Mouse (Mus musculus) left cerebral cortex, adult 8-10 months (tissue): ENCODE results near the gene Prr5l. TPM values are rescaled to one million over a fixed set of nuclear protein-coding genes. Genes with fewer than 3 reads are reported as not detected.

ENCODE experiments used
- DNase-seq, 2 experiments: peaks; one replicate each; pipeline ENCODE4 v3.0.0; 2022; ENCODE audit warnings: low spot score in 2 of 2
- total RNA-seq, 4 experiments: library from RNA; stranded (reverse); gene quantifications; 2 replicates each; pipeline ENCODE4 v1.2.4; 2022

Prr5l gene
- total RNA-seq, 4 experiments from 2014 or later, result 13.1 to 18.4 (median 13.6) TPM

- no peak for DNase-seq
These were observed 1.5 kb upstream of the Prr5l start for GRCm38 (mm10) chr2:101884286-101884685.

- no peak for DNase-seq
These were observed 1.2 kb downstream of the Prr5l start for GRCm38 (mm10) chr2:101881471-101882162.

DNA sequence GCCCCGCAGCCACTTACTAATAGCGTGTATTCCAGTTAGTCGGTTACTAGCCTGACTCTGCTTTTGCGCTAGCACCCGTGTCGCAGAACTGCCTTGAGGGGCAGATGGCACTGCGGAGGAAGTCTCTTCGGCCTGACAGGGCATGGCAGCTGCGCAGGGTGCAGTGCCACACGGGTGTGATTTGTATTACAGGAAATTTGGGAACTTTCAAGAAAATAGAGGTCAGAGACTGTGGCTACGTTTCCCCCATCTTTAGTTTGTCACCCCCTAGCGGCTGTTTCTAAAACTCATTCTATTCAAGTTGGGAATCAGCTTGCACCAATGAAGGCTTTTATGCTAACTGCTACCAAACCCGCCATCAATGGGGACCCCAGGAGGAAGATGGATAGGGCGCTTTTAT lies 11.6 kb downstream of the Prr5l start:
- no peak for DNase-seq

- no peak for DNase-seq
These were observed 14.1 kb downstream of the Prr5l start for GRCm38 (mm10) chr2:101868683-101869082.

DNA sequence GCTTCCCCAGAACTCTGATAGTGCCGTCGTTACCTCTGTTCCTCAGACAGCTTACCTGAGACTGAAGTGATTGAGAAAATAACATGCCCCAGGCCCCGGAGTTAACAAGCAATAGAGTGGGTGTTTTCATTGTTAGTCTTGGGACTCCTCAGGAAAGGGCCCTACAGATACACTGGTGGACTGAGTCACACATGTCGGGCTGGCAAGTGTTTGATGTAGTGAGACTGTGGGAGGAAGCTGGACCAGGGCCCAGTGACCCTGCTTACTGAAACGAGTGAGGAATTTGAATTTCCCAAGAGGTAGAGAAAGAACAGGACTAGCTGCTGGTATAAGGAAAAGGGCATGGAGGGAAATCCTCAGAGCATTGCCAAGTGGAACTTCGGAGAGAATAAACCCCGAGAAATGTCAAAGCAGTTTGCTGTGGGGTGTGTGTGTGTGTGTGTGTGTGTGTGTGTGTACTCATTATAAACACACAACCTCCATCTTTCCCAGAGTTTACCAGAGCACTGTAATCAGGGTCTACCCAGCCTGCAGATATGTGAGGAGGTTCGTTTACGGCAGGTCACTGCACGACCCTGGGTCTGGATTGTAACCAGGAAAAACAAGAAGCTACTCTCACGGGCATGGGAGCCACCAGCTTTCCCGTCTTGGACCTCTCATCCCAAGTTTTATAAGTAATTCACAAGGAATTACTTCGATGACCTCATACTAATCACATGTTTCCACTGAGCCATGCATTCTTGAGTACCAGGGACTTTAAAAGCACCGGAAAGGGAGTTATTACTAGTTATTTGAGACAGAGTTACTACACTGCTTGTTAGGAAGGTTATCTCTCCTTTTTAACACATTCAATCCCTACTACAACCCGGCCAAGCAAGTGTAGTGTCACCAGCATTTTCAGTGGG lies 20.4 kb downstream of the Prr5l start:
- no peak for DNase-seq

DNA sequence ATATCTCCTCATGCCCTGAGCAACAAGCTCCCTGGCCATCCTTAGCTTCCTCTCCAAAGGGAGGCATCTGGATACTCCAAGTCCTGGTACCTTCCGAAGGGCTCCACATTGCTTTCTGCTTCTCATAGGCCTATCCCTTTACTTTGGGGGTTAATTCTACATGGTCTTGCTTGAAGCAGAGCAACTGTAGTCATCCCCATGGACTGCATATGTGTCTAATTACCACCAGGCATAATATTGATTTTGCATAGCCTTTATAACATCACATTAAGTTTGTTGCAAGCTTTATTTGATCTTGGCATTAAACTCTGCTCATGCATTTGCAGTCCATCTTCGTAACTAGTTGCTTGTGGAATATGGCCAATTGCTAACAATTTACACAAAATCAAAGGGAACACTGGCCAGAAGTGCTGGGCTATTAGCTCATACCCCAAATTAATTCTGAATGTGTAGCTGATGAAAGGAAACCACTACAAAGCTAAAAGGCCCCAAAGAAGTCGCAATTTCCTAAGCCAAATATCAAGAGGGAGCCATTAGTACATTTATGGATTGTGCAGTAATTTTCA lies 21.8 kb downstream of the Prr5l start:
- no peak for DNase-seq

DNA sequence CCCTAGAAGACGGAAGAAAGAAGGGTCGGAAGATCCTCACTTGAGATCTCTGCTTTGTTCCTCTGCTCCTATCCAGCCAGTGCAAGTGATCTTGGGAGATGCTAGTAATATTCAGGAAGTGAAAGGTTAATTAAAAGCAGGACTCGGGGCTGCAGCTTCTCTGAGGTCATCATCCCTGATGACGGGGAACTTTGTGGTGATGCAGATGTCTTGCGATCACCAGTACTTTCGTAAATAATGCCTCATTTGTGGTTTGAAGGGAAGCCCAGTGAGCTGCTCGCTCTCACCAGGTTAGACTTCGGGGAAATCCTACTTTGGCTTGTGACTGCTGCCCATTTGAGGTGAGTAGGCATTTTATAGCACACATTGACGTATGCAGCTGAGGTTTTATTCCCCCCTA lies 26.7 kb downstream of the Prr5l start:
- no peak for DNase-seq

DNA sequence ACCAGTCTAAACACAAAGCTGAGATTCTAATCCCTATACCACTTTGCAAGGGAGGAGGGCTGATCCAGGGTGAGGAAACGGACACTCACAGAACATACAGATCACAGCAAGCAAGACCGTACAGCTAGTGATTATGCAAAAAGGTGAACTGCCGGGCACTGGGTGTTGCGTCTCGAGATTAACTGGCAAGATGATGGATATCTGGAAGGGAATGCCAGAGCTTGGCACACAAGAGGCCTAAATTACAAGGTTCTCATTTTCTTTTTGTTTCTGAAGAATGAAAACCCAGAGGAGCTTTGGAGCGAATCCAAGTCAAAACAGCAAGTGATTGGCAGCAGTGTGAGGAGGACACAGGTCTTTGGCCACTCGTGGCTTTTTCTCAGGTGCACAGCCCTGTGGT lies 28.0 kb downstream of the Prr5l start:
- no peak for DNase-seq

- DNase-seq, result no peak
These were observed 40.1 kb downstream of the Prr5l start for GRCm38 (mm10) chr2:101842756-101843155.

DNA sequence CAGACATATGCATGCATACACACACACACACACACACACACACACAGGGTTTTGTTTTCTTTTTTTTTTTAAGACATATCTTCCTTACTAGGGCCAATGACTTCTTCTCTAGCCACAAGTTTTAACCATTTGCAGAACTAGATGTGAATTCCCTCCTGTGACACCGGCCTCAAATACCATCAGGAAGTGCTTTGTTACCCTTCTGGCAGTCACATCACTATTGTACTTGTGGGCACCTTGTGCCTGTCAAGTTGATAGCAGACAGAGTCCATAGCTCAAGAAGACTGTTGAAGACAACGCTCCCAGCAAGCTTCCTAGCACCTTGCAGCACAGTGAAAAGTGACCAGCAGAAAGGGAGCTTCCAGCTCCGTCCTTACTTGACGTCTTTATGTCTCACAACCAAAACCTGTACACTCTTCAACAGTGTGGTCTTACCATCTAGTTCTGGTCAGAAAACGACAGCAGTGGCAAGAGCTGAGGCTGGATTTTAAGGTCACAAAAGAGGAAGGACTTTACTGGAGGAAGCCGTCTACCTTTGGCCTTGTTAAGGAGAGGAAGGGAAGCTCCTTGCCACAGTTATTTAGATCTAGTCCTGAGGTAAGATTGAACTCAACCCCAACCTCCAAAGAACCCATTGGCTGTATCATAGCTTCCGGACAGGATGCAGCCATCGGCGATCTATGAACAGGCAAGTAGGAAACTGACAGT lies 47.9 kb downstream of the Prr5l start:
- no peak for DNase-seq

- no peak for DNase-seq
These were observed 50.5 kb downstream of the Prr5l start for GRCm38 (mm10) chr2:101832361-101832760.

DNA sequence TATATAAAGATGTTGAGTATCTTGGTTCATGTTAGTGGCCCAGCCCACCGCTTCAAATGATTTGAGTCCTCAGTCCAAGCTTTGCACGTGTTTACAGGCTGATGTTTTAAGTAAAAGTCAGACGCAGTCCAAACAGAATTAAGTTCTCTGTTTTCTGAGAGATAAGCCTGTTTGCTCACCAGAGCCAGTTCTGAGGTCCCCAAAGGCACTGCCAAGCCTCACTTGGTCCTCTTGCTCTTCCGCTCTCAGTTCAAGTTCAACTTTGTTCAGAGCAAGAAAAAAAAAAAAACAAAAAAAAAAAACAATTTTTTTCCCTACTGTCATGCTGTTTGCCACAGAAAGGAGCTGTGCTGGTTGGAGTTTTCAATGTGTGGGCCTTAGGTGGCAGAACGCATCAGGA lies 51.0 kb downstream of the Prr5l start:
- no peak for DNase-seq

DNA sequence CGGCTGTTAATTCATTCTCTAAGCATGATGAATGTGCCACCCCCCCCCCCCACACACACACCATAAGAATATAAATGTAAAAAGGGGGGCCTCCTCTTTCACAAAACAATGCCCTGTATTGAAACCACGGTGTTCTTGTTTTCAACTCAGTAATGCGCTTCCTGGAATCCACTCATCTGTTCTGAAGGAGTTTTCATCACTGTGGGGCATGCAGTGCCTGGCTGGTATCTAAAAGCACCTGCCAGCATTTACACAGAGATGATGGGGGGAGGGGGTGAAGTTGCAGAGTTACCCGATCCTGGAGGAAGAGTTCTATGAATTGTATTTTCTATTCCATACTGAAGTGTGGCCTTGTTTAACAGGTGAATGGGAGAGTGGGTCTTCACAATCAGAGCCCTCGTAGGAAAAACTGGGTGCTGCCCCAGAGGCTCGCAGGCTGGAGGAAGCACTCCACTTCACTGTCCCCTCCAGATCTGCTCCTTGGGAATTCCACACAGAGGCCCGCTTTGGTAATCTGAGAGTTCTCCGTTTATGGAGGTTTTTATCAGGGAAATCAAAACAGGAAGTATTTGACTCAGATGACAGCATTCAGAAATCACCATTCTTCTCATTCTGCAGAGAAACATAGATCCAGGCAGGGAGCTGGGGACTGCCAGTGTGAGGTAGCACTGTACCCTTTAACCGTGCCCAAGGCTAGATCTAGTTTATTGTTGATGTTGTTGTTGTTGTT lies 52.5 kb downstream of the Prr5l start:
- DNase-seq, result no peak

GRCm38 (mm10) chr2:101829013-101829412 lies 53.8 kb downstream of the Prr5l start:
- DNase-seq, result no peak

DNA sequence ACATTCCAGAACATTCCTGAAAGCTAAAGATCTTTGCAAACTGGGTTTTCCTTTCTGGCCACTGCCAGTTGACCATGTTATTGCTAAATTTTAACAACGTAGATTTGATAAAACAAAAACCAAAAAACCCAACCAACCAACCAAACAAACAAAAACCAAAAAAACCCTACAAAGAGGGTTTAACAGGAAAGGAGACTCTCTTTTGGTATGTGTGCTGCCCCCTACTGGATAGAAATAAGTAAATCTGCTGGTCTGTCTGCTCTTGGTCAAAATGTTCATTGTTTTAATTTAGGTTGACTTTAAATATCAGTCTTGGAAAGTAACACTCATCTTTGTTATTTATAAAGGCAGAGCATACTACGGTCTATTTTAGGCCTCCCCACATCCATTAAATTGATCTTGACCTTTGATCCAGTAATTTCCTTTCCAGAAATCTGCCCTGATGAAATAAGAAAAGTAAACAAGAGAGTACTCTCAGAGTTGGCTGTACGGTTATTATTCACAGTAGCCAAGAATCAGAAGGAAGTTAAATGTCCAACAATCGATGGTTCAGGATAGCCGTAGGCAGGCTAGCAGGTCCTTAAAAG lies 54.7 kb downstream of the Prr5l start:
- no peak for DNase-seq

GRCm38 (mm10) chr2:101827626-101828025 lies 55.2 kb downstream of the Prr5l start:
- DNase-seq, result no peak

GRCm38 (mm10) chr2:101826950-101827600 lies 55.8 kb downstream of the Prr5l start:
- no peak for DNase-seq

DNA sequence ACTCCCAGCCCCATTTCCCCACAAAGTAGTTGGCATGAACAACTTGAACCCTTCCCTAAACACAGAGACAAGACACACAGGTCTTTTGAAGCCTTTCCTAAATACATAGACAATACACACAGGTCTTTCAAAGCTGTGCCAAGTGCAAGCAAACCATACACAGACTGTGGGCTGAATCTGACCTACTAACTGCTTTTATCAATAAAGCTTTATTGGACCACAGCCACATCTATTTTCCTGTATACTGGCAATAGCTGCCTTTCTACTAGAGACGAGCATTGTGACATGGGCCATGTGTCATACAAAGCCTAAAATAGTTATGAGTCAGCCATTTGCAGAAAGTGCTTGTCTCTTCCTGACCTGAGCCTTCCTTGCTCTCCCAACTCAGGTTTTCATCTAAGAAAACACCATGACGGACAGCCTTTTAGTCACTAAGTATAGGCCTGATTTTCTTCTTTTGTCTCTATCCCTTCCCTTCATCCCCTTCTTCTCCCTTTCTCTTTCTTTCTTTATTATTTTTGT lies 56.6 kb downstream of the Prr5l start:
- no peak for DNase-seq

GRCm38 (mm10) chr2:101825226-101826120 lies 57.4 kb downstream of the Prr5l start:
- DNase-seq, result no peak
